Mouse (Mus musculus): ENCODE data around the gene Ada.
"Not testable (repeated sequence)": the region's sequence is repeated elsewhere in the genome, so short reads cannot be mapped to it uniquely, and the experiment has no call there.

Ada gene

GRCm38 (mm10) chr2:163693716-163694314 lies 56.2 kb downstream of the Ada start:
- DNase-seq, result no peak

GRCm38 (mm10) chr2:163692873-163693612 lies 57.0 kb downstream of the Ada start:
- no peak for DNase-seq

DNA sequence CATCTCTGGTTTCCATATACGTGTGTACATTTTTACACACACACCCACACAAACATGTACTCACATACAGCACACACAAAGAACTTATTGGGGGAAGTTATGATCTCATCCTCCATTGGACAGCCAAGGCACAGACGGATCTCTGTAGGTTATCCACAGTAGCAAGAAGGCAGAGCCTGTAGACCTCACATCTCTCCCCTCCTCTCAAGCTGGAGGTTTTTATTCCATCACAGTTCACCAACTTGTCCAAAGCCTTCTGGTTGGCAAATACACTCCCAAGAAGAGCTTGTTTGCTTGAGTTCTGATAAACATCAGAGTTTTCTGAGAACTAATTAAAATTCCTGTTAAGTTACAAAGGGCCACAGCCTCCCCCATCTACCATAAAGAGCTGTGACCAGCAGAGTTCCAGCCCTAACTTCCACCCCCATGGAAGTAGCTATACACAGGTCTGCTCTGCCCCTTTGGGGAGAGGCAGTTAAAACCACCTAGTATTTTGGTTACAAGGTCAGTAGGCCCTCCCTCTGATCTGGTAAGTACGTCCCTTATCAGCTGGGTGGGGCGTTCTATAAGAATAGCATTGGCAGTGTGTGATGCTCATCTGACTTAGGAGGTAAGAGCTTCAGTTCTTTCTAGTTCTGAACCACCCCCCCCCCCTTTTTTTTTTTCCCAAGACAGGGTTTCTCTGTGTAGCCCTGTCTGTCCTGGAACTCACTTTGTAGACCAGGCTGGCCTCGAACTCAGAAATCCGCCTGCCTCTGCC lies 58.0 kb downstream of the Ada start:
- DNase-seq, result no peak

DNA sequence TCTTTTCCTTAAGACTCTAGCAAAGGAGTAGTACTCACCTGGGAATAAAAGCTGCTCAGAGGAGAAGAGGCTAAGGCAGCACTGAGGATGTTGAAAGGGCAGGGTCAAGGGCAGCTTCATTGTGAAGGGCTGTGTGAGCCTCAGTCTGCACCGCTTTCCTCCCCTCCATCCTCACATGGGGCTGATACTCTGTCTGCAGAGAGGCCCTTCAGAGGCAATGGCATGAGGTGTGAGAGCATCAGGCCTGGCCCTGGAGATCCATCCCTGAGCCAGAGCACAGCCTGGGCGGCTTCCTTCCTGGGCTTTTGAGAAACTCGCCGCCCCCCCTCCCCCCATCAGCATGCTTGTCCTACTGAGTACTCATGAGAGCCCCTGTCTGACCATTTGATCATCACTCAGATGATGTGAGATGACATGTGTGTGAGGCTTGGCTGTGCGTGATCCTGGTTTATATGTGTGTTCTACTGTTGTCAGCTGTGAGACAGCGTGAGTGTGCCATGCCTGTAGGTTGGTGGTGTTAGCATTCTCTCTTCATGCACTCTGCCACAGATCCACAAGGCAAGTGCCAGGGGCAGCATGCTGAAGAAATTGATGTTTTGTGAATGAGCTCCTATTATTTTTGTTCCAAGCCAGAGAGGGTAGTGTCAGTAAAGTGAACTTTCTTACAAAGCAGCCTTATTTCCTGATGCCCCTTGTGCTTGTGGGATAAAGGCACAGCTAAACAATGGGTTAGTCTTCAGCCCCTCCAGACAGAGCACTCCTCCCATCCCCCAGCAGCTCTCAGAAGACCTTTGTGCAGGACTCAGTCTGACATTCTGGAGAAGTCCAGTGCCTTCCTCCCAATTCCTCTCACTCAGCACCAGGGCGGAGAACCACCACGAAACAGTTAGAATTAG lies 59.4 kb downstream of the Ada start:
- no peak for DNase-seq

GRCm38 (mm10) chr2:163689771-163690170 lies 60.3 kb downstream of the Ada start:
- no peak for DNase-seq

GRCm38 (mm10) chr2:163688377-163688776 lies 61.7 kb downstream of the Ada start:
- DNase-seq, result not testable (repeated sequence)

- no peak for DNase-seq
These were observed 63.2 kb downstream of the Ada start for GRCm38 (mm10) chr2:163686886-163687285.

GRCm38 (mm10) chr2:163686233-163686632 lies 63.8 kb downstream of the Ada start:
- no peak for DNase-seq

GRCm38 (mm10) chr2:163685761-163686200 lies 64.3 kb downstream of the Ada start:
- DNase-seq, result peak; percentile 58

- DNase-seq, result no peak
These were observed 64.8 kb downstream of the Ada start for GRCm38 (mm10) chr2:163685287-163685686.

DNA sequence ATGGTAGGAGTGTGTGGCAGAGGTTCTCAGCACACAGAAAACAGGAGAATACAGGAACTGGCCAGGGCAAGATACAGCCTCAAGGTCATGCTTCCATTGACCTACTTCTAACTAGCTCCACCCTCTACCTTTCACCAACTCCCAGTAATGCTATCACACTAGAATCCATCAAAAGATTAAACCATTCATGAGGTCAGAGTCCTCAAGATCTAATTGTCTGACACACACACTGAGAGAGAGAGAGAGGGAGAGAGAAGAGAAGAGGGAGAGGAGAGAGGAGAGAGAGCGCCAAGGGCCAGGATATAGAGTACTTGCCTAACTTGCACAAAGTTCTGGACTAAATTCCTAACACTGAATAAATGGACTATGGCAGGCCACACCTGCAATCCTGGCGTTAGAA lies 67.7 kb downstream of the Ada start:
- no peak for DNase-seq

DNA sequence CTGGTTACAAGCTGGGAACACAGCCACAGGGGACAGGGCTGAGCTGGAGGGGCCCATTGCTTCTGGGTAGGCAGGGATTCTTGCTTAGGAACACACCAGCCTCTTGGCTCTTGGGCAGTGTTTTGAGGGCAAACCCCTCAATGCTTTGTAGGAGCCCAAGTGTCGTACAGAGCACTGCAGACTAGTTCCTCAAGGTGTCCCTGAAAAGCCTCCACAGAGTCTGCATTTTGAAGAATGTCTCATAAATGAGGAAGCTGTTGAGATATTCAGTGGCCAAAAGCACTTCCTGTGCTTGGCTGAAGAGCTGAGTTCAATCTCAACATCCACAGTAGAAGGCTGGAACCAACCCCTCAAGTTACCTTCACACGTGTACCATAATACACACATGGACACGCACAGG lies 73.3 kb downstream of the Ada start:
- DNase-seq, result no peak
